Mouse (Mus musculus) spleen, adult 2 months (tissue): ENCODE measurements at regions not wholly inside any gene's neighbourhood (a gene's known extent, or its start where the extent isn't known, plus 50 kb on each side); places are given as distances from the start of the nearest gene placed in this dataset.

ENCODE experiments used
- CTCF ChIP-seq: fragments of 200-500 bp; IDR thresholded peaks from 2 replicates; pipeline ENCODE4 v1.5.1; 2011; ENCODE audit warnings: mild to moderate bottlenecking, inconsistent platforms; ENCODE audit not compliant: insufficient read depth, insufficient read length, insufficient replicate concordance; ENCODE audit errors: extremely low read depth
- POLR2A ChIP-seq: fragments of 200-500 bp; IDR thresholded peaks from 2 replicates; pipeline ENCODE4 v1.6.1; 2011; ENCODE audit warnings: low read depth, low read length, inconsistent platforms

DNA sequence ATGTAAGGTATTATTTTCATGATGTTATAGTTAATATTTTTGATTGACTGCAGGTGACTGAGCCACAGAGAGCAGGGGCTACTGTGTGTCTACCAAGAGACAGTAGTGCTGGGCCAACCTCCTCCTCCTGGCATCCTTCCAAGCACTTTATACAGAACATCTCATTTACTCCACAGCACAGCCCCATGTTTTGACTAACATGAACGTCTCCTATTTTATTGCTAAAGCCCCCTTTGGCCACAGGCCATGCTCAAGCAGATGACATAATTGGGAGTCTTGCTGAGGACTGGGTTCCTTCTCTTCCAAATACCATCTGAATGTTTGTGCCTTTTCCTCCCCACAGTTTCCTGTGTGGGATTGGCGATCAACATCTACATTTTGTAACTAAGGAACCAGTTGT lies 211.5 kb upstream of the F930015N05Rik start:
- TF ChIP-seq CTCF, result no peak
- TF ChIP-seq POLR2A, result no peak
